Mouse (Mus musculus): ENCODE measurements around the gene Wrb. TPM values are rescaled to one million over a fixed set of nuclear protein-coding genes. Genes with fewer than 3 reads are reported as not detected.
"Not testable (repeated sequence)": the region's sequence is repeated elsewhere in the genome, so short reads cannot be mapped to it uniquely, and the experiment has no call there.

Wrb gene
- polyA plus RNA-seq, 1 experiment from 2014 or later, result 115 TPM

DNA sequence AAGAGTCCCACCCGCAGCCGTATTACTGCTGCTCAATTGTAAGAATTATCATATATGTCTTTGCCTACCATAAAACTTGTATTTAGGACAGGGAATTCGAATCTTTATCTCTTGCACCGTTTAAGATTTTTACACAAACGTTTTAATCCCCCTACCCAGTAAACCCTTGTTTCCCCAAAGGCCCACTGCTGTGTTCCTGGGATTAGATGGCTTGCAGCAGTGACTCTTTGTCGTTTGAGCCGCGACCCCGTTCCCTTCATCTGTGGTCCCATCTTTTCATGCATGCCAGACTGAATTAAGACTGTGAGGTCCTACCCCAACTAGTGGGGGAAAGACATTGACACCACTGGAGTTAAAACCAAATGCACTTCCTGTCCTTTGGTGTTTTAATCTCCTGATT lies 16.7 kb upstream of the Wrb start:
- peaks cover 31% of the 10 kb centered on the region for H3K4me1 ChIP-seq (replicated peaks)
- no peaks in the 10 kb centered on the region for H3K9me3 ChIP-seq
- peak overlapping the region; percentile 100 for H3K27ac ChIP-seq

DNA sequence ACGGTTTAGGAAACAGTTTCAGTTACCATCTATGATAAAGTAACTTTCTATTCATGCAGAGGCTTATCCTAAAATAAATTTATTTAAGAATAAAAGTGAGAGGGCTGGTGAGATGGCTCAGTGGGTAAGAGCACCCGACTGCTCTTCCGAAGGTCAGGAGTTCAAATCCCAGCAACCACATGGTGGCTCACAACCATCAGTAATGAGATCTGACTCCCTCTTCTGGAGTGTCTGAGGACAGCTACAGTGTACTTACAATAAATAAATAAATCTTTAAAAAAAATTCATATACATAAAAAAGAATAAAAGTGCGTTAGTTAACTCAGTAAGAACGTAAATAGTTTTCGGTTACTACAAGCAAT lies 478 bp upstream of the Wrb start:
- H3K9me3 ChIP-seq, result peaks cover 10% of the 10 kb centered on the region; the same call in 1 of the 2 replicates
- H3K27me3 ChIP-seq (ENCODE audit: insufficient read depth, poor library complexity, severe bottlenecking); H3K36me3 ChIP-seq; DNase-seq (ENCODE audit: low spot score); H3K27ac ChIP-seq: not testable (repeated sequence)
- peaks cover 17% of the 10 kb centered on the region for H3K4me1 ChIP-seq (replicated peaks)
- peak overlapping the region; percentile 82 for H3K4me3 ChIP-seq
- WGBS, result 31% methylated on average over 6 of the region's 6 CpGs

More for the DNA sequence above, 16.7 kb upstream of the Wrb start:
- DNase-seq (ENCODE audit: low spot score), result peak; percentile 29
- peak overlapping the region; percentile 97 for H3K4me3 ChIP-seq
- WGBS, result 3% methylated on average over 9 of the region's 9 CpGs
- peaks cover 35% of the 10 kb centered on the region for H3K36me3 ChIP-seq
- H3K27me3 ChIP-seq (ENCODE audit: insufficient read depth, poor library complexity, severe bottlenecking), result no peaks in the 10 kb centered on the region

DNA sequence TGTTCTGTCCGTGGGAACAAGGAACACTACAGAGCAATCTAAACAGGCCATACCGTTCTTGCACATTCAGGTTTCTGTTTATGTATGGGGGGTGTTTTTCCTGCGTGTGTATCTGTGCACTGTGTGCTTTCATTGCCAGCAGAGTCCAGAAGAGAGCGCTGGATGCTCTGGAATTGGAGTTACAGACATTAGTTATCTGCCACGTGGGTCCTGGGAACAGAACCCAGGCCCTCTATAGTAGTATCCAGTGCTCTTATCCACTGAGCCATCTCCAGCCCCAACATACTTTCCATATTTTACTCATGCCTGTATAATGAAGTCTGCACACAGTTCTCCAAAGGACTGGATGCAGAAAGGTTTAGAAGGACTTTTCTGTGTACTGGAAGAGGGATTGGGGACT lies 607 bp downstream of the Wrb start:
- H3K27me3 ChIP-seq (ENCODE audit: insufficient read depth, poor library complexity, severe bottlenecking), result no peaks in the 10 kb centered on the region
- H3K36me3 ChIP-seq, result peaks cover 7% of the 10 kb centered on the region; the same call in 1 of the 2 replicates
- H3K27ac ChIP-seq, result peak overlapping the region; percentile 87
- no peak for DNase-seq (ENCODE audit: low spot score)
- 1% methylated on average over 5 of the region's 5 CpGs for WGBS
- peaks cover 17% of the 10 kb centered on the region for H3K4me1 ChIP-seq (replicated peaks)
- peak overlapping the region; percentile 82 for H3K4me3 ChIP-seq
- H3K9me3 ChIP-seq, result peaks cover 5% of the 10 kb centered on the region; the same call in 1 of the 2 replicates

DNA sequence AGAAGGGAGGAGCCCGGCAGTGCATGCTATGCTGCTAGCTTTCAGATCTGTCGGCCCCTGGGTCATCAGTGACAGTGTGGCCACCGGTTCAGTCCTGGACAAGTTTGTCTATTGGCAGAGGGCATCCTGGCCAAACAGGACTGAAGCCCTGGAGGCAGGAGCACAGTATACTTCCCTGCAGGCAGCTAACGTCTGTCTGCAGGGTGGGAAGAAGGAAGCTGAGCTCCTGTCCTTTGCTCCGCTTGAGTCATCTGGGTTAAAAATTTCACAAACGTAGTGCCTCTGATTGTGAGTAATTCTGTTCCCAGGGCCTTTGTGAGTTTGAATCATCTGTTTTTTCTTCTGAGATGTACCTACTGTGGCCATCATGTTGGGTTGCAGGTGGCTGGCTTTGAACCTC lies 3.6 kb downstream of the Wrb start:
- no peak for DNase-seq (ENCODE audit: low spot score)
- WGBS, result 76% methylated on average over 6 of the region's 6 CpGs
- Histone ChIP-seq H3K36me3 (peaks cover 28% of the 10 kb centered on the region), H3K27ac (no peak overlapping the region), H3K27me3 (ENCODE audit: insufficient read depth, poor library complexity, severe bottlenecking) (no peaks in the 10 kb centered on the region), H3K4me3 (no peak overlapping the region), H3K9me3 (no peaks in the 10 kb centered on the region), H3K4me1 (replicated peaks) (peaks cover 17% of the 10 kb centered on the region)

DNA sequence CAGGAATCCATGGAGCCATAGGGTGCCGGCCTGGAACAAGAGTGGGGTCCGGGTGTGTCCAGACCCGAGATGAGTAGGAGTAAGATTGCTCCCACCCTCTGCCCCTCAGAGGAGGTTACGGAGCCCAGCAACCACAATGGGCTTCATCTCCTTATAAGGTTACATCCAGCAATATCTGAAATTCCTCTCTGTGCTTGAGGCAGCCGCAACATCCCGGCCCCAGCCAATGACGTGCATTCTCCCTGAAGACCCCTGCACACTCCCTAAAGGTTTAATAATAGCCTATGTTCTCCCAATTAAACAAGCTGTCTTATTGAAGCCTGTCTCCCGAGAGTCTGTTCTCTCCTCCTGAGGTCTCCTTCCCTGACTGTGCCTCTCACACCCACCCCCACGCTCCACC lies 4.1 kb downstream of the Wrb start:
- Histone ChIP-seq H3K27ac (no peak overlapping the region), H3K4me1 (replicated peaks) (peaks cover 17% of the 10 kb centered on the region), H3K4me3 (no peak overlapping the region), H3K9me3 (no peaks in the 10 kb centered on the region), H3K27me3 (ENCODE audit: insufficient read depth, poor library complexity, severe bottlenecking) (no peaks in the 10 kb centered on the region), H3K36me3 (peaks cover 33% of the 10 kb centered on the region)
- WGBS, result 78% methylated on average over 9 of the region's 9 CpGs
- DNase-seq (ENCODE audit: low spot score), result no peak

DNA sequence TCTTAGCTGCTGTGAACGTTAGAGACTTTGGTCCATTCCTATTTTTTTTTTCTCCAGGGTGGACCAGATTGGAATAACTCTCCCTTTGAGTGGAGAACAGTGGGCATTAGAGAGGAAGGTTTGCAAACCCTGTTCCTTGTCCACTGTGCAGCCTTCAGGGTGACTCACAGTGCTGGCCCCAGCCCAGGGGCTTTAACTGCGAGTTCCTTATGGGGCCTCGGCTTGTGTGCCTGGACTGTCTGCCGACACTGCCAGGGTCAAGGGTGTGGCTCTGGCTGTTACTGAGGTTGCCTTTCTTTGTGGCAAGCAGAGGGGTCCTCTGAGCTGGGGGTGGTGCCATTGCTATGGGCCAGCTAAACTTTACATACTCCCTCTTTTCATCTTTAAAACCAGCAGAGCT lies 5.8 kb downstream of the Wrb start:
- no peaks in the 10 kb centered on the region for H3K9me3 ChIP-seq
- H3K4me3 ChIP-seq, result no peak overlapping the region
- peaks cover 12% of the 10 kb centered on the region for H3K4me1 ChIP-seq (replicated peaks)
- 77% methylated on average over 4 of the region's 4 CpGs for WGBS
- H3K36me3 ChIP-seq, result peaks cover 50% of the 10 kb centered on the region
- no peak overlapping the region for H3K27ac ChIP-seq
- H3K27me3 ChIP-seq (ENCODE audit: insufficient read depth, poor library complexity, severe bottlenecking), result no peaks in the 10 kb centered on the region
- DNase-seq (ENCODE audit: low spot score), result no peak

DNA sequence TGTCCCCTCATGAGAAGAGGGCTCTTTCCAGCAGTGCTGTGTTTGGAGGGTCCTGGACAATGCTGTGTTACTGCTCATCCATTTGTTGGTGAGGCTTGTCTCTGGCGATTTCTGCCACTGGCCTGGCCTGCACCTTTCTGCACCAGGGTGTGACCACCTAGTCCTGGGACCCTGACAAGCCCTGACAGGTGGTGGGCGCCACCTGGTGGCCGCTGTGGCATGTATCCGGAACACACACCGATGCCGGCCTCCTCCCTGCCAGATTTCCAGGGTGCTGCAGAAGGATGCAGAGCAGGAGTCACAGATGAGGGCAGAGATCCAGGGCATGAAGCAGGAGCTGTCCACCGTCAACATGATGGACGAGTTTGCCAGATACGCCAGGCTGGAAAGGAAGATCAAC lies 6.3 kb downstream of the Wrb start:
- DNase-seq (ENCODE audit: low spot score), result peak; percentile 81
- WGBS, result 29% methylated on average over 9 of the region's 9 CpGs
- H3K4me3 ChIP-seq, result no peak overlapping the region

DNA sequence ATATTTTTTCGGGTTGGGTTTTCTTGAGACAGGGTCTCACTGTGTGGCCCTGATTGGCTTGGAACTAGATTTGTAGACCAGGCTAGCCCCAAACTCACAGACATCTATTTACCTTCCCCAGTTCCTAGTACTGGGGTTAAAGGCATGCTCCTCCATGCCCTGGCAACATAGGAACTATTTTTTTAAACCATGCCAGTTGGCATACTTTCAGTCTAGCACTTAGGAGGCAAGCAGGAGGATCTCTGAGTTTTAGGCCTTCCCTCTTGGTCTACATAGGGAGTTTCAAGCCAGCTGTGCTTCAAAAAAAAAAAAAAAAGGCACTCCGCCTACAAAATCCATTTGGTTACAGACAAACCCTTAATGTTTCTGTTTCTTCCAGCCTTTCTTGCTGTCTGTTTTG lies 9.3 kb downstream of the Wrb start:
- Histone ChIP-seq H3K4me3 (no peak overlapping the region), H3K27ac (no peak overlapping the region), H3K36me3 (peaks cover 58% of the 10 kb centered on the region), H3K9me3 (no peaks in the 10 kb centered on the region), H3K27me3 (ENCODE audit: insufficient read depth, poor library complexity, severe bottlenecking) (no peaks in the 10 kb centered on the region), H3K4me1 (replicated peaks) (peaks cover 13% of the 10 kb centered on the region)
- no peak for DNase-seq (ENCODE audit: low spot score)
- 90% methylated on average over 2 of the region's 2 CpGs for whole genome bisulfite sequencing

More for the DNA sequence above, 6.3 kb downstream of the Wrb start:
- peaks cover 52% of the 10 kb centered on the region for H3K36me3 ChIP-seq
- H3K9me3 ChIP-seq, result no peaks in the 10 kb centered on the region
- no peak overlapping the region for H3K27ac ChIP-seq
- no peaks in the 10 kb centered on the region for H3K27me3 ChIP-seq (ENCODE audit: insufficient read depth, poor library complexity, severe bottlenecking)
- H3K4me1 ChIP-seq (replicated peaks), result peaks cover 7% of the 10 kb centered on the region

DNA sequence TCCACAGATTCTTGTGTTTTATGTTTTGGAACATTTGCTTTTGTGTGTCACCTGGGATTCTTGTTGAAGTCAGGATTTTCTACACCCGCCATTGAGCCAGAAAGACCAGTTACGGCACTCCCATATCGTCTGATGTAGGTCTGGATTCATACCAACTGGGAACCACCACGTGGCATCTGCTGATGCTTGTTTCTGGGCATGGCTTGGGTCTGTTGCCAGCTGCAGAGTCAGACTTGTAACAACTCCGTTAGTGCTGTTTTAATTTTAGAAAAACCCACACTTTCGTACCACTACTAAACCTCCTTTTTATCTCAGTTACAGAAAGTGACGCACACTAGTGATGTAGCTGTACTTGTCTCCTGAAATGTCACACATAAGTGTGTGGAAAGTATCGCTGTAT lies 10.8 kb downstream of the Wrb start:
- DNase-seq (ENCODE audit: low spot score), result no peak
- Histone ChIP-seq H3K9me3 (no peaks in the 10 kb centered on the region), H3K27ac (no peak overlapping the region), H3K27me3 (ENCODE audit: insufficient read depth, poor library complexity, severe bottlenecking) (no peaks in the 10 kb centered on the region), H3K4me3 (no peak overlapping the region), H3K4me1 (replicated peaks) (peaks cover 17% of the 10 kb centered on the region), H3K36me3 (peaks cover 58% of the 10 kb centered on the region)
- 91% methylated on average over 8 of the region's 8 CpGs for WGBS

DNA sequence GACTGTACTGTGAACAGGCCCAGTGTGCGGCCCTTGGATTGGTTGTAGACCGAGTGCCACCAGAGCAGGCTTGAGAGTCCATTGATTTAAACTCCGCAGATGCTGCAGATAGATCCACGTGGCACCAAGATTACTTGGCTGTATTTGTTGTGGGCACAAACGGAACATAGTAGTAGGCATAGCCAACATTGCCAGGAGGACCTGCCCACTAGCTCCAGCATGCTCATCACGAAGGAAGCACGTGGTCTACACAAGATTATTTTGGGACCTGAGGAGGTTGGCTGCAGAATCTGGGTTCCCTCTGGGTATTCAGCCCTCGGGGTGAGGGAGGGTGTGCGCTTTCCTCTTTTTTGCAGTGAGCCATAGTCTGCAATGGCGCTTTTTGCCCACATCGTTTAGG lies 12.0 kb downstream of the Wrb start:
- Histone ChIP-seq H3K4me3 (no peak overlapping the region), H3K9me3 (no peaks in the 10 kb centered on the region), H3K27ac (no peak overlapping the region), H3K4me1 (replicated peaks) (peaks cover 17% of the 10 kb centered on the region), H3K36me3 (peaks cover 52% of the 10 kb centered on the region), H3K27me3 (ENCODE audit: insufficient read depth, poor library complexity, severe bottlenecking) (no peaks in the 10 kb centered on the region)
- 93% methylated on average over 11 of the region's 11 CpGs for WGBS
- no peak for DNase-seq (ENCODE audit: low spot score)

DNA sequence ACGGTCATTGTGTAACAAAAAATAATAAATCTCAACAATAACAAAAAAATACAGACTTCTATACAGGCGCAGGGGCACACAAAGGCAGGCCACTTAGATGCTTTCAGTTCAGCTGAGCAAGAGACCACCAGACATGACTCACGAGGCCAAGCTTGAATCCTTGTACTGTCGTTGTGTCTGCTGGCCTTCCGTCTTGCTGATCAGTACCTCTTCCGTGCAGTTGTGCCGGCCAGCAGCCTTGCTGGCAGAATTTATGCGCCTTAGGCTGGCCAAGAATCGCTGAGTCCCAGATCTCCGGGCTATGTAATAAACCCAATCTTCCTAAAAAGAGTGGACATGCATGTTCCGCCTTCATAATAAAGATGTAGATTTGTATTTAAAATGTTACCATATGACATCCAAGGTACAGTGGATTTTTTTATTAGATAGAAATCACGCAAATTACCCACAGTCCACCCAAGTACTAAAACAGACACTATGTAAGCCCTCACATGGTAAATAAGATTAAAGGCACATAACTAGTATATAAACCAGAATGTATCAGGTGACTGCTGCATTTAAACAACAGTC lies 13.4 kb downstream of the Wrb start:
- Histone ChIP-seq H3K4me1 (replicated peaks) (peaks cover 17% of the 10 kb centered on the region), H3K27ac (peak overlapping the region; percentile 95), H3K4me3 (peak overlapping the region; percentile 70), H3K36me3 (peaks cover 38% of the 10 kb centered on the region), H3K27me3 (ENCODE audit: insufficient read depth, poor library complexity, severe bottlenecking) (no peaks in the 10 kb centered on the region), H3K9me3 (no peaks in the 10 kb centered on the region)
- peak; percentile 6 for DNase-seq (ENCODE audit: low spot score)
- 66% methylated on average over 12 of the region's 12 CpGs for WGBS

DNA sequence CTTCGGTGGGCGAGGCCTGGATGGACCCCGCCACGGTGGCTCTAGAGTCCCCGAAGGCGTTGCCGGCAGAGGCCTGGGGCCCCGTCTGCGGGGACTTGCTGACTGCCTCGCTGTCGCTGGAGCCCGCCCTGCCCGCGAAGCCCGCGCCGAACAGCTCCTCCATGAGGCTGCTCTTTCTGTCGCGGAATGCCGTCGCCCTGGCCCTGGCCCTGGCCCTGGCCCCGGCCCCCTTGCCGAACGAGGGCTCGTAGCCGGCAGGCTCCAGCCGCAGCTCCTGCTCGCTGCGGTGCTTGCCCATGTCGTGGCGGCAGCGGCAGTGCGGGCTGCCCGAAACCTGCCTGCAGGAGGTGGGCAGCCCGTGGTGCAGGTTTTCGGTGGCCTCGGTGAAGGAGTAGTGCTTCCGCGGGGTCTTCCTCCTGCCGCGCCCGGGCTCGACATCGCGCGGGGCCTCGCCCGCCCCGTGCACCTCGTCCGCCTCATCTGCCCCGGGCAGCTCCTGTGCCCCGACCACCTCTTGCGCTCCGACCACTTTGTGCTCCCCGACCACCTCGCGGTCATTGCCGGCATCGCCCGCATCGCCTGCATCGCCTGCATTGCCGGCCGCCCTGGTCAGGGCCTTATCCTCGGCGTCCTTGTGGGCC lies 14.0 kb downstream of the Wrb start:
- H3K4me3 ChIP-seq, result peak overlapping the region; percentile 70
- peaks cover 32% of the 10 kb centered on the region for H3K36me3 ChIP-seq
- peak; percentile 86 for DNase-seq (ENCODE audit: low spot score)
- H3K27me3 ChIP-seq (ENCODE audit: insufficient read depth, poor library complexity, severe bottlenecking), result no peaks in the 10 kb centered on the region
- H3K9me3 ChIP-seq, result no peaks in the 10 kb centered on the region
- H3K27ac ChIP-seq, result peak overlapping the region; percentile 95
- H3K4me1 ChIP-seq (replicated peaks), result peaks cover 17% of the 10 kb centered on the region
- under 1% methylated on average over 67 of the region's 67 CpGs for WGBS

DNA sequence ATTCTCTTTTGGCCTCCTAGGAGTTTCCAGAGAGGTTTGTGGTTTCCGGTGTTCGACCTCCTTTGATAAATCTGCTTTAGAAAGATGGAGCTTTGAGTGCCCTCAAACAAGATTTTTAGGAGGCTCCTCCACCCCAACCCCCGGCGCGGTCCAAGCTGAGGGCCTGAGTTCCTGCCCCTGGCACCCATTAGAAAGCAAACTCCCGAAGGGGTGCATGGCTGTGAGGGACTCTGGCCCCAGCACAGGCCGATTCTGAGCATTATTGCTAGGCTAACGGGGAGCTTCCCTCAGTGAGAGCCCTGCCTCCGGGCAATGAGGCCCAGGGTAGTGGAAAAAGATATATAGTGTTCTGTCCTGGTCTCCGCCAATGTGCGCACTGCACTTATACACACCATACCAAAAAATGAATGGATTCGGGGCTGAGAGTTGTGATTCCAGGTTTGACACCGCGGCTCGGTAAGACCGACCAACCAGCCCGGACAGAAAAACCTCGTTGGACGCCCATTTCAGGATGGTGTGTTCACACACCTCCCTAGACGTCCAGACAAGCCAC lies 14.7 kb downstream of the Wrb start:
- H3K36me3 ChIP-seq, result peaks cover 26% of the 10 kb centered on the region
- WGBS, result 86% methylated on average over 20 of the region's 20 CpGs
- peak overlapping the region; percentile 70; the same call in 1 of the 2 replicates for H3K4me3 ChIP-seq
- peak overlapping the region; percentile 95 for H3K27ac ChIP-seq
- peaks cover 17% of the 10 kb centered on the region for H3K4me1 ChIP-seq (replicated peaks)
- no peaks in the 10 kb centered on the region for H3K27me3 ChIP-seq (ENCODE audit: insufficient read depth, poor library complexity, severe bottlenecking)
- no peak for DNase-seq (ENCODE audit: low spot score)
- no peaks in the 10 kb centered on the region for H3K9me3 ChIP-seq

Data from hindbrain, embryonic 10.5 days (tissue).